Mouse (Mus musculus) G1E (cell line): Measurements from ENCODE around the gene Hmces.

ENCODE experiments used
- CTCF ChIP-seq: IDR thresholded peaks from 2 replicates; pipeline ENCODE4 v1.5.1; 2012; ENCODE audit warnings: low read depth, low read length, inconsistent platforms, mixed read lengths
- GATA1 ChIP-seq: IDR thresholded peaks from 2 replicates; pipeline ENCODE4 v1.6.1; 2012; ENCODE audit warnings: borderline replicate concordance, low read length, inconsistent platforms, mixed read lengths
- POLR2AphosphoS5 ChIP-seq: IDR thresholded peaks from 2 replicates; pipeline ENCODE4 v1.6.1; 2012; ENCODE audit warnings: low read depth, low read length, inconsistent platforms; ENCODE audit not compliant: insufficient replicate concordance
- TAL1 ChIP-seq: conservative IDR thresholded peaks from 2 replicates; pipeline ENCODE4 v1.6.1; 2012; ENCODE audit warnings: low read depth, low read length, inconsistent platforms, mixed read lengths

- TF ChIP-seq CTCF (no peak), GATA1 (no peak), TAL1 (no peak), POLR2AphosphoS5 (no peak)
Observed at GRCm38 (mm10) chr6:87876068-87876643, 37.6 kb upstream of the Hmces start.
